Mouse (Mus musculus) heart, embryonic 14.5 days (tissue): Measurements from ENCODE around the gene Msh5. TPM values are rescaled to one million over a fixed set of nuclear protein-coding genes. Genes with fewer than 3 reads are reported as not detected.

Source experiments
- ATAC-seq: fragments of 200-750 bp; cut with Nextera tagmentation; 2 replicates; pipeline ENCODE4 v1.8.0; 2017; ENCODE audit warnings: low read depth, moderate TSS enrichment; ENCODE audit not compliant: insufficient number of reproducible peaks, insufficient read depth, low FRiP score
- H3K27ac ChIP-seq, 2 experiments: fragments of 200-500 bp in 1 of 2; fragments of 300-500 bp in 1 of 2; sonication (generic) in 1 of 2; replicated peaks in 1 of 2; 2 replicates each; pipeline ENCODE4 v1.5.1; 2012 to 2014; ENCODE audit warnings: low read depth in 2 of 2, low read length in 2 of 2, control low read depth in 1 of 2, mild to moderate bottlenecking in 1 of 2, mixed read lengths in 1 of 2; ENCODE audit not compliant: control insufficient read depth in 1 of 2, insufficient read depth in 1 of 2
- H3K27me3 ChIP-seq: fragments of 300-500 bp; sonication (generic); 2 replicates; pipeline ENCODE4 v1.6.1; 2014; ENCODE audit warnings: mild to moderate bottlenecking, low read length, control low read depth; ENCODE audit not compliant: control insufficient read depth, insufficient read depth
- H3K36me3 ChIP-seq: fragments of 300-500 bp; sonication (generic); 2 replicates; pipeline ENCODE4 v1.6.1; 2014; ENCODE audit warnings: mild to moderate bottlenecking, control low read depth, low read length, mixed read lengths; ENCODE audit not compliant: control insufficient read depth, insufficient read depth
- H3K4me1 ChIP-seq, 2 experiments: fragments of 200-500 bp in 1 of 2; fragments of 300-500 bp in 1 of 2; sonication (generic) in 1 of 2; 2 replicates each; pipeline ENCODE4 v1.6.1; 2012 to 2014; ENCODE audit warnings: low read length in 2 of 2, control low read depth in 1 of 2, mixed read lengths in 1 of 2; ENCODE audit not compliant: control insufficient read depth in 2 of 2, insufficient read depth in 2 of 2
- H3K4me2 ChIP-seq: fragments of 300-500 bp; sonication (generic); 2 replicates; pipeline ENCODE4 v1.6.1; 2014; ENCODE audit warnings: mild to moderate bottlenecking, low read length
- H3K4me3 ChIP-seq, 2 experiments: fragments of 200-500 bp in 1 of 2; fragments of 300-500 bp in 1 of 2; sonication (generic) in 1 of 2; 2 replicates each; pipeline ENCODE4 v1.5.1; 2012 to 2014; ENCODE audit warnings: low read length in 2 of 2, mild to moderate bottlenecking in 2 of 2, control low read depth in 1 of 2, low read depth in 1 of 2, moderate library complexity in 1 of 2; ENCODE audit not compliant: control insufficient read depth in 1 of 2, insufficient read depth in 1 of 2
- H3K9ac ChIP-seq: fragments of 300-500 bp; sonication (generic); 2 replicates; pipeline ENCODE4 v1.6.1; 2014; ENCODE audit warnings: mild to moderate bottlenecking, low read length
- H3K9me3 ChIP-seq: fragments of 300-500 bp; sonication (generic); 2 replicates; pipeline ENCODE4 v1.6.1; 2016; ENCODE audit warnings: low read length, control low read depth; ENCODE audit not compliant: control insufficient read depth
- WGBS: fragments of 180-500 bp; shearing (Covaris S2); extraction: QIAGEN DNeasy Blood & Tissue Kit; methylation state at CpG from one replicate; pipeline ENCODE4 v1.1.7; 2014; 5-methylcytosine and 5-hydroxymethylcytosine counted together
- polyA plus RNA-seq: library from polyadenylated mRNA; unstranded; fragments of >200 nt; fragmentation: Nextera tagmentation; extraction: Ambion mirVana; gene quantifications from 2 replicates; pipeline ENCODE4 v1.2.1, GENCODE M21; 2014

Gene Msh5
- polyA plus RNA-seq, 1 experiment from 2014 or later = 2.6 TPM

GRCm38 (mm10) chr17:35023756-35024155 lies 22.8 kb downstream of the Msh5 start:
- H3K4me2 ChIP-seq = no peak overlapping the region
- peaks cover 25 to 34% of the 10 kb centered on the region in 2 experiments for H3K4me1 ChIP-seq
- WGBS = 68% methylated on average over 4 of the region's 4 CpGs
- no peak overlapping the region for H3K9ac ChIP-seq
- no peaks in the 10 kb centered on the region for H3K36me3 ChIP-seq
- no peaks in the 10 kb centered on the region for H3K9me3 ChIP-seq
- H3K4me3 ChIP-seq = no peak overlapping the region
- no peak overlapping the region for H3K27ac ChIP-seq
- H3K27me3 ChIP-seq = no peaks in the 10 kb centered on the region
- ATAC-seq = no peak

- no peak overlapping the region for H3K4me3 ChIP-seq
- no peak overlapping the region for H3K27ac ChIP-seq
- no peaks in the 10 kb centered on the region for H3K9me3 ChIP-seq
- 0 out of 2 replicates have a peak overlapping the region, but pooled peaks have one; percentile 5 for H3K9ac ChIP-seq
- no peak overlapping the region for H3K4me2 ChIP-seq
- H3K27me3 ChIP-seq = no peaks in the 10 kb centered on the region
- no peak for ATAC-seq
- H3K4me1 ChIP-seq = peaks cover 23 to 34% of the 10 kb centered on the region in 2 experiments
- WGBS = 78% methylated on average over 5 of the region's 5 CpGs
- no peaks in the 10 kb centered on the region for H3K36me3 ChIP-seq
These were observed 23.3 kb downstream of the Msh5 start for GRCm38 (mm10) chr17:35023221-35023620.

- peaks cover 23 to 30% of the 10 kb centered on the region in 2 experiments for H3K4me1 ChIP-seq
- 88% methylated on average over 8 of the region's 8 CpGs for WGBS
- ATAC-seq = no peak
These were observed 23.9 kb downstream of the Msh5 start for GRCm38 (mm10) chr17:35022541-35023060.

GRCm38 (mm10) chr17:35021842-35022477 lies 24.6 kb downstream of the Msh5 start:
- H3K4me2 ChIP-seq = peak overlapping the region; percentile 26
- no peak overlapping the region for H3K4me3 ChIP-seq
- H3K36me3 ChIP-seq = no peaks in the 10 kb centered on the region
- no peaks in the 10 kb centered on the region for H3K9me3 ChIP-seq
- peak; percentile 78 for ATAC-seq
- H3K27me3 ChIP-seq = no peaks in the 10 kb centered on the region
- peak overlapping the region; percentile 73 to 78 for H3K27ac ChIP-seq
- WGBS = 16% methylated on average over 6 of the region's 6 CpGs
- peaks cover 19 to 25% of the 10 kb centered on the region in 2 experiments for H3K4me1 ChIP-seq
- 0 out of 2 replicates have a peak overlapping the region, but pooled peaks have one; percentile 7 for H3K9ac ChIP-seq

More at GRCm38 (mm10) chr17:35022541-35023060, 23.9 kb downstream of the Msh5 start:
- H3K9me3 ChIP-seq = no peaks in the 10 kb centered on the region
- H3K9ac ChIP-seq = no peak overlapping the region
- no peaks in the 10 kb centered on the region for H3K36me3 ChIP-seq
- no peaks in the 10 kb centered on the region for H3K27me3 ChIP-seq
- peak overlapping the region; percentile 57 to 78 for H3K27ac ChIP-seq
- H3K4me3 ChIP-seq = no peak overlapping the region
- no peak overlapping the region for H3K4me2 ChIP-seq

GRCm38 (mm10) chr17:35021163-35021808 lies 25.3 kb downstream of the Msh5 start:
- Histone ChIP-seq H3K4me2 (peak overlapping the region; percentile 26), H3K36me3 (no peaks in the 10 kb centered on the region), H3K9me3 (no peaks in the 10 kb centered on the region), H3K4me3 (no peak overlapping the region), H3K27me3 (no peaks in the 10 kb centered on the region), H3K4me1 (peaks cover 23 to 31% of the 10 kb centered on the region in 2 experiments), H3K27ac (peak overlapping the region; percentile 63 to 78), H3K9ac (no peak overlapping the region)
- ATAC-seq = peak; percentile 16; the same call in 1 of the 2 replicates
- 5% methylated on average over 17 of the region's 17 CpGs for WGBS

- ATAC-seq = no peak
- WGBS = 88% methylated on average over 8 of the region's 8 CpGs
- Histone ChIP-seq H3K4me1 (peaks cover 27 to 36% of the 10 kb centered on the region in 2 experiments), H3K9ac (no peak overlapping the region), H3K27ac (no peak overlapping the region), H3K9me3 (no peaks in the 10 kb centered on the region), H3K27me3 (no peaks in the 10 kb centered on the region), H3K4me3 (no peak overlapping the region), H3K36me3 (peaks cover 5% of the 10 kb centered on the region), H3K4me2 (no peak overlapping the region)
These were observed 26.0 kb downstream of the Msh5 start for GRCm38 (mm10) chr17:35020551-35020950.

- Histone ChIP-seq H3K36me3 (peaks cover 12% of the 10 kb centered on the region), H3K27me3 (no peaks in the 10 kb centered on the region), H3K9ac (no peak overlapping the region), H3K9me3 (no peaks in the 10 kb centered on the region), H3K4me3 (no peak overlapping the region), H3K4me2 (no peak overlapping the region), H3K27ac (no peak overlapping the region), H3K4me1 (peaks cover 27 to 36% of the 10 kb centered on the region in 2 experiments)
- no peak for ATAC-seq
- 70% methylated on average over 11 of the region's 11 CpGs for WGBS
These were observed 26.7 kb downstream of the Msh5 start for GRCm38 (mm10) chr17:35019894-35020293.
